Mouse (Mus musculus) cerebellum, adult 11 months (tissue): ENCODE results near the gene Gm5926.
"Not testable (repeated sequence)": the region's sequence is repeated elsewhere in the genome, so short reads cannot be mapped to it uniquely, and the experiment has no call there.

ENCODE experiments used
- DNase-seq: peaks from one replicate; pipeline ENCODE4 v3.0.0; 2022

The Gm5926 gene

DNA sequence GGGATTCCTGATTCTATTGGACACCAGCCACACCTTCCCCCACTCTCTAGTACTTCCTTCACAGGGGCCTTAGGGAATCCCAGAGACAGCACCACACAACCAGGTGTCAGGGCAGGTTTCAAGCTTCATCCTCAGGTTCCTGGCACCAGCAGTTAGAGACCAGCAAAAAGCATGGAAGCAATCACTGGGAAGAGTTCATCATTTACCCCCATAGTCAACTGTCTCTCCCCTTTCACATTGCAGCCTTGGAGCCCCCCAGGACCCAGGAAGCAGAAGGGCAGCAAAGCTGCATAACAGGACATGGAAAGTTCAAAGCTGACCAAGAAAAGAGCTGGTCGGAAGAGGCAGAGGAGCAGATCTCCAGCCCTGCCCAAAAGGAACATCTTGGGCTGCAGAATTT, at the start of gene Gm5926:
Gm5926 (plus strand) TSS at position 301 of the 400 bp plus-strand sequence.
- not testable (repeated sequence) for DNase-seq

DNA sequence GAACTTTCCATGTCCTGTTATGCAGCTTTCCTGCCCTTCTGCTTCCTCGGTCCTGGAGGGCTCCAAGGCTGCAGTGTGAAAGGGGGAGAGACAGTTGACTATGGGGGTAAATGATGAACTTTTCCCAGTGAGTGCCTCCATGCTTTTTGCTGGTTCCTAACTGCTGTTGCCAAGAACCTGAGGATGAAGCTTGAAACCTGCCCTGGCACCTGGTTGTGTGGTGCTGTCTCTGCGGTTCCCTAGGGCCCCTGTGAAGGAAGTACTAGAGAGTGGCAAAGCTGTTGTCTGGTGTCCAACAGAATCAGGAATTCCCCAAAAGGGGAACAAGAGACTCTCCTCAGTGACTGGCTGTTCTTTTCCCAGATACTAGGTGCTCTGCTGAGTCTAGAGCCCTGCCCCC, 49.5 kb upstream of the Gm5926 start:
- DNase-seq, result not testable (repeated sequence)

GRCm38 (mm10) chrX:32601425-32601824, 49.1 kb upstream of the Gm5926 start:
- DNase-seq, result not testable (repeated sequence)
